Mouse (Mus musculus) gastrocnemius, postnatal 4 days (tissue): ENCODE measurements around the gene Kif26a. TPM values are rescaled to one million over a fixed set of nuclear protein-coding genes. Genes with fewer than 3 reads are reported as not detected.

Experiments
- DNase-seq, 2 experiments: peaks; one replicate each; pipeline ENCODE4 v3.0.0; 2021 to 2022; ENCODE audit warnings: low spot score in 2 of 2, mixed read lengths in 2 of 2
- microRNA-seq: library from miRNA; unstranded; fragments of <30 nt; microRNA quantifications from one replicate; pipeline ENCODE4 v1.2.0, GENCODE M21; 2021
- total RNA-seq, 2 experiments: library from RNA; stranded (reverse); gene quantifications; 2 replicates each; pipeline ENCODE4 v1.2.3; 2021

The Kif26a gene
- total RNA-seq, 2 experiments from 2014 or later, result 14.5 to 15.8 TPM

DNA sequence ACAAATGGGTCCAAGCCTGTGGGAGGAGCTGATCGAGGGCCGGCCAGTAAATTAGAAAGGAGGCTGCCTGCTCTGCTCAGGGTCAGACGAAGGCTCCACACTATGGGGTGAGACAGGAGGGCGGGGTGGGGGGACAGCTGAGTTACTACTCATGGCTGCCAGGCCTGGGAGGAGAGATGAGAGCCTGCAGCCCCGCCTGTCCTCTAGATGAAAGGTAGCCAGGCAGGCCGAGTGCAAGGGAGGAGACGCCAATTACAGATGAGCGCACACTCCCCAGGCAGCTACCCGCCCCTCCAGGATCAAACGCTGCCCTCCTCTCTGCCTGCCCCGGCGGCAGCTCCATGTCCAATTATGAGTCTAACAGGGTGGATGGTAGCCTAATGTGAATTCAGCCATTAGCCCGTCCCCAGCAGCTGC lies 68.4 kb downstream of the Kif26a start:
- DNase-seq, result no peak

DNA sequence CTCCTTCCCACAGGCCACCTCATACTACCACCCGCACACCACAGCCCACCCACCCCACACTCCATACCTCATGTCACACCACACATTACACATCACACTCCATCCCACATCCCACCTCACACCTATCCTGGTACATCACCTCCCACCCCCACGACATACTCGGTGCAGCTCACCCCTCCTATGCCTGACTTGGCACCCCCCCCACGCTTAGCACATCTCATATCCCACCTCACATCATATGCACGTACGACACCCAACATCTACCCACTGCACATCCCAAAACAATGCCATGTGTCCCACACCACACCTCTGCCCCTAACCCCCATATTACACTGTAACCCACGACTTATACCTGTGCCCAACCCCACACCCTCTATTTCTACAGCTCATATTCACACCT lies 69.5 kb downstream of the Kif26a start:
- no peak for DNase-seq

DNA sequence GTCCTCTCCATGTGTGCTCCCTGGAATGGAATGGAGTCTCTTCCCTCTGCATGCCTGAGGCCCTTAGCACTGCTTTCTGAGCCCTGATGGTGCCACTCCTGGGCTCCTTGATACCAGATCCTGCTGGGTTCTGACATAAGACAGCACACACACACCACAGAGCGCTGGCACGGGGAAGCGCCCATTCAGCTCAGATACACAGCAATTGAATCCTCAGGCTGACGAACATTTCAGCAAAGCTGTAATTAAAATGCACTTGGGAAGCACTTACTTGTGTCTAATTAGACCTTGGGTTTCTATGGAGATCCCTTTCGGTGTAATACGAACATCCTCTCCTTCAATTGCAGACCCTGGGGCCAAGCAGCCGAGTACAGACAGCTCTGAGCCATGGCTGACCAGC lies 71.0 kb downstream of the Kif26a start:
- no peak for DNase-seq

DNA sequence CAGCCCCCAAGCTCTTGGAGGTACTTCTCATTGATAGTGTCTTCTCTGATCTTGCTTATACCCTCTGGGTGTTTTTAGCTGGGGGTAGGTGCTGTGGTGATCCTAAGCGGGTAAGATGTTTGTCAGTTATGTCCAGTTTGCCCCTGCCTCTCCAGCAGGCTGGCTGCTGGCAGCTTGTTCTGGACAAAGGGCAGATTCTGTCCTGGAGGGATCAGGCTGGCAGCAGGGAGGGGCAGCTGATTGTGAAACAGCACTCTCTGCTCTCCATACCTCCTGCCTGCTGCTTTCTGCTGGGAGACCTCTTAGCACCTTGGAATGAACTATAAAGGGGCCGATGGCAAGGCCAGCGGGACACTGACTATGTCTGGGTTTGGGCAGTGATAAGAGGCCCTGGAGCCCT lies 71.7 kb downstream of the Kif26a start:
- DNase-seq, result no peak

DNA sequence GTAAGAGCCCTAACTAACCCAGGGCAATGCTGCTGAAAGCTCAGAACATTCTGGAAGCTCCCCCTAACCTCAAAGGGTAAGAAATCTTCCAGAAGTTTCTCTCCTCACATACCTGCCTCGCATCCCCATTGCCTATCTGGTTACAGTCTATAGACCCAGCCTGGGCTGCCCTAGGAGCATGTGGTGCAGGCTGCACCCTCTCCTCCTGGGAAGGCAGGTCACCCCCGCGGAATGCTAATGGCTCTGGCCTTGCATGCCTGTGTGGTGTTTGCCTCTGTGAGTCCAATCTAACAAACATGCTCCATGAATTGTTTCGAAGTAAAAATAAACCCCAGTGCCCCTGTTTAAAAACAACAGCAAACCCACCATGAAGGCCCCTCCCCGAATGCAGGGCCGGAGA lies 75.3 kb downstream of the Kif26a start:
- no peak for DNase-seq

DNA sequence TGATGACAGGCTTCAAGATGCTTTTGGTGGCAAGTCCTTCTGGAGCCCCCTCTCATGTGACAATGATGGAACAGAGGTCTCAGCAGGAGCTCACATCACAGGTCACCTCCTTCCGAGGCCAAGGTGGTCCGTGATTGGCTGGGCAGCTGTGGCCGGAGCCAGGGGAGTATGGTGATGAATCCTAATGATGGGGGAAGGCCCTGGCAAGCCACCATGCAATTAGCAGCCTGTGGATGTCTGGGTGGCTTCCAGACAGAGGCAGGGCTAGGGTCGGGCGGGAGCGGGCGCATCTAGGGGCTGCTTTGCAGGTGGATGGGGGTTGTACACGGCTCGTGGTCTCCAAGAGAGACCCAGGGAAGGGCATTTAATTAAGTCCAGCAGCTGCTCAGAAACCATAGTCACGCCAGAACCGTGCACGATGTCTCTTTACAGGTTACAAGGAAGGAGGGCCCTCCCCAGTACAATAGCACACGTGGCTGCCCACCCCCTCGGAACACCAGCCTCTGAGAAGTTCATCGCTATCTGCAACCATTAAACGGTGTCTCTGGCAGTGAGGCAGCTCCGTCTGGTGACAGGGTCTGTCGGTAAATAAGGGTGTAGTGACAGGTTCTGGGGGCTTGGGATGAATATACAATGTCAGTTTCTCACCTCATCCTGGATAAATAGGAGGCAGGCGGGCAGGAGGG lies 75.9 kb downstream of the Kif26a start:
- no peak for DNase-seq

DNA sequence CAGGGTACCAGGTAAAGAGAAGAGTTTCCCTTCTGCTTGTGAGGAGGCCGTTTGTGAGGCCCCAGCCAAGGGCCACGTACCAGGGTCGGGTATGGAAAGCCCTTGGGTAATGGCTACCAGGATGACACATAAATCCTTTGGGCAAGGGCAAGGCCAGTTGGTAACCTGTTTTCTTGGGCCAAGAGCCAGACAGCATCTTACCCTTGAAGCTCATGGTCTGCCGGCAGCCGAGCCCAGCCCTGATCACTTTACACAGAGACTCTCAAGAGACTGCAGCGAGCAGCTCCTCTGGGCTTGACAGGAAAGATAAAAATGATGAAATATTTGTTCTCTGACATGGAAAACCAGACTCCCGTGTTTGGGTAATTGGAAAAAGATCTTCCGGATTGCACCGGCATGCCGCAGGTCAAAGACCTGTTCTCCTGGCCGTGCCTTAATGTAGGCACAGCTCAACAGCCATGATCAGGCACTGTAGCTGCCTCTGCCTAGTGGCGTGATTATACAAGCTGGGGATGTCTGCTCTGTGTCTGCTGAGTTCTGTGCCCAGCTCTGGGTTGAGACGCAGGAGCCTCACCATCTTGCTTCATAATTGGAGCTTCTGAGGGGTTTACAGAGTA lies 77.8 kb downstream of the Kif26a start:
- DNase-seq, result no peak

DNA sequence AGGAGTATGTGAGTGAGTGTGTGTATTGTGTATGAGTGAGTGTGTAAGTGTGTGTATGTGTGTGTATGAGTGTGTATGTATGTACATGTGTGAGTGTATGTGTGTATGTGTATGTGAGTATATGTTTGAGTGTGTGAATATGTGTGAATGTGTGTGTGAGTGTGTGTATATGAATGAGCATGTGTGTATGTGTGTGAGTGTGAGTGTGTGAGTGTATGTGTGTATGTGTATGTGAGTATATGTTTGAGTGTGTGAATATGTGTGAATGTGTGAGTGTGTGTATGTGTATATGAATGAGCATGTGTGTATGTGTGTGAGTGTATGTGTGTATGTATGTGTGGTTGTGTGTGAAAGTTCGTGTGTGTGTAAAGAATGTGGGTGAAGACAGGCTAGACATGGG lies 80.2 kb downstream of the Kif26a start:
- DNase-seq, result no peak

DNA sequence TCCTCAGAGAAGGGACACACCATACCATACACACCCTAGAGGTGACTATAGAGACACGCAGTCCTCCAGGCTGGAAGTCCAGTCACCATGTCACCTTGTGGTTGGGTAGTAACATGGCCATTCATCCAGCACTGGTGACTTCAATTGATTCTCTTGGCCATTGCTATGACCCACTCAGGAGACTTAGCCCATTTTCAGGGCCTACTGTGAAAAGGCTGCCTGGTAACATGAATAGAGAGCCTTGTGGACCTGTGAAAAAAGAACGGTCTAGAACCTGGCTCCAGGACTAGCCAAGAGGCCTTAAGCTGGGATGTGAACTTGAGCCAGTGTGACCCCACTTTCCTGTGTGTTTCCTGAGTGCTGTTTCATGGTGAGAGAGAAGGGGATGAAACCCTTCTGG lies 80.6 kb downstream of the Kif26a start:
- DNase-seq, result no peak

DNA sequence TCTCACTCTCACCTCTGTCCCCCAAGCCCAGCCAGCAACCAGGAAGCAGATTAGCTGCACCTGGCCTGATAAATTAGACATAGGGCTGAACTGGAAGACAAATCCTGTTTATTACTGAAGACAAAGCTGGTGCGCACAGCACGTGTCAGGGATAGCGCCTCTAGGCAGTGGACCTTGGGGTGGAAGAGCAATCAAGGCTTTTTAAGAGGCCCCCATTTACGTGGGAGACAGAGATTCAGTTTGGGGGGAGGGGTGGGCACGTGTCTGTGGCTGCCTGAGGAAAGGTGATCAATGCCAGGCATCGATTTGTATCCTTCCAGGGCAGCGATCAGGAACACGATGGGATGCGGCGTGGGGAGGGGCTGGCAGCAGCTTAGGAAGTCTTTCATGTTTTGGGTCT lies 83.1 kb downstream of the Kif26a start:
- DNase-seq, result no peak

DNA sequence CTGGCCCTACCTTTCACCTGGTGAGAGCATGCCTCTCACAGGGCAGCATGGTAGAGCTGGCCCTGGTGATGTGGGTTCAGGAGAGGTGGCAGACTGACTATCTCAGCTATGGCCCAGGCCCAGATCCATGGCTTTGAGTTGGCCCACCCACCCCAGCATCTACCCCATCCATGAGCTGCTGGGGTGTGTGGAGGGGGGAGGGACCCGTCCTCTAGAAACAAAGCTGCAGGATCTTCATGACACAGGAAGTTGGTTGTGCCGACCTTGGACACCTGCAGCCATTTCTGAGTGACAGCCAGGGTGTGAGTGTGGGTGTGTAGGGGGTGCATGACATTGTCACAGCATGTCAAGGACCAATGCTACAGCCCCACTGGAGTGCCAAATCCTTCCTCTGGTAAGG lies 84.2 kb downstream of the Kif26a start:
- no peak for DNase-seq

Small RNA genes lying within 50 kb of the gene (microRNA-seq; reads per million reads assigned to microRNA genes)
- gene Mir203 (240 reads per million, percentile 60 among the genes with 10 or more reads in this experiment), gene Mir3073a (not detected), gene Mir3073b (not detected)

Other genes starting within 250 kb of the Kif26a start
- 10 to 100 TPM; 13.1 to 15.8 TPM for gene Ppp1r13b, start 238.1 kb upstream of the Kif26a start, total RNA-seq
- gene Atp5mpl, start 179.2 kb upstream of the Kif26a start, total RNA-seq, result 100 to 1,000 TPM; 830 to 852 TPM
- under 1 TPM; 0.44 to 0.49 TPM for gene Tdrd9, start 174.6 kb upstream of the Kif26a start, total RNA-seq
- gene Rd3l, start 164.9 kb upstream of the Kif26a start, total RNA-seq, result not detected
- under 1 TPM; 0.32 to 0.62 TPM for gene Aspg, start 39.5 kb upstream of the Kif26a start, total RNA-seq